ENCODE assay signal across 12 mouse cellular contexts in genomic region chr2:45246061-45246945, GRCm38 (mm10).
DNase-seq lines count a peak whose midpoint lies in the region; TF ChIP-seq lines count a peak whose summit lies in the region.
"Had no signal": no experiment of that assay in that cellular context is flagged by ENCODE, and none has a peak within 500 bp of the region (broad histone marks: within the 10 kb centered on the region; RNA-seq: fewer than 3 reads in every experiment).

No protein-coding gene starts in this region.

- H3K4me3 ChIP-seq in layer of hippocampus, adult 2 months, result no peak overlapping the region
- no peak overlapping the region for H3K4me3 ChIP-seq in brown adipose tissue, adult 24 weeks (ENCODE audit: insufficient read depth, low read depth, low read length)
- H3K4me3 ChIP-seq: neural tube, embryonic 13.5 days had no signal

- intact Hi-C loops in left cerebral cortex, postnatal 36 days (cut with DNase I), result loop anchor here (5.0 kb wide), 1 partner anchor 129 kb away; the partner anchor contains the start of gene Zeb2

- TF ChIP-seq CTCF in layer of hippocampus, adult 2 months (conservative IDR thresholded peaks at IDR 0.05), result no peak

- no peaks in the 10 kb centered on the region for H3K4me1 ChIP-seq in brown adipose tissue, adult 24 weeks (ENCODE audit: control insufficient read depth, insufficient read depth, insufficient read length, low read length)
- H3K4me1 ChIP-seq: neural tube, embryonic 13.5 days had no signal

- DNase-seq in layer of hippocampus, adult 2 months (ENCODE audit: low spot score in 2 of 2), result no peak
- DNase-seq in layer of hippocampus, adult 9-10 months (ENCODE audit: low spot score), result no peak
- DNase-seq in left cerebral cortex, postnatal 36 days (ENCODE audit: low spot score in 2 of 2), result peak; percentile 46 to 51
- DNase-seq in right cerebral cortex, postnatal 14 days, result peak; percentile 38
- no peak for DNase-seq in gastrocnemius, postnatal 4 days (ENCODE audit: low spot score in 2 of 2)
- no peak for DNase-seq in MN1 (ENCODE audit: low spot score)
- DNase-seq in spleen, postnatal 4 days (ENCODE audit: low spot score in 2 of 2), result no peak
- DNase-seq: cerebellum, postnatal 25 days; liver; thymus, adult 18-20 months had no signal

- peak overlapping the region; percentile 73 for H3K27ac ChIP-seq in layer of hippocampus, adult 2 months
- H3K27ac ChIP-seq in brown adipose tissue, adult 24 weeks (replicated peaks; ENCODE audit: low read depth, low read length), result peak overlapping the region; percentile 68
- H3K27ac ChIP-seq: neural tube, embryonic 13.5 days had no signal

Comparison
In these comparisons a context has a peak if more than half of its experiments do, and no peak if none do; other contexts are left out.
1. DNase-seq: peak in left cerebral cortex, postnatal 36 days (2 of 2) and right cerebral cortex, postnatal 14 days (single experiment); none in layer of hippocampus, adult 2 months (0 of 2), layer of hippocampus, adult 9-10 months (single experiment), gastrocnemius, postnatal 4 days (0 of 2), MN1 (single experiment) and spleen, postnatal 4 days (0 of 2).